Mouse (Mus musculus): ENCODE measurements at regions not wholly inside any gene's neighbourhood (a gene's known extent, or its start where the extent isn't known, plus 50 kb on each side); places are given as distances from the start of the nearest gene placed in this dataset.

- DNase-seq (ENCODE audit: low spot score) = no peak
Measured at GRCm38 (mm10) chr1:169439621-169440020, 91.6 kb downstream of the Nuf2 start.

- no peak for DNase-seq (ENCODE audit: low spot score)
Measured at GRCm38 (mm10) chr1:169438006-169438405, 93.3 kb downstream of the Nuf2 start.

- peak; percentile 71 for DNase-seq (ENCODE audit: low spot score)
Measured at GRCm38 (mm10) chr1:169422408-169422807, 108.9 kb downstream of the Nuf2 start.

DNA sequence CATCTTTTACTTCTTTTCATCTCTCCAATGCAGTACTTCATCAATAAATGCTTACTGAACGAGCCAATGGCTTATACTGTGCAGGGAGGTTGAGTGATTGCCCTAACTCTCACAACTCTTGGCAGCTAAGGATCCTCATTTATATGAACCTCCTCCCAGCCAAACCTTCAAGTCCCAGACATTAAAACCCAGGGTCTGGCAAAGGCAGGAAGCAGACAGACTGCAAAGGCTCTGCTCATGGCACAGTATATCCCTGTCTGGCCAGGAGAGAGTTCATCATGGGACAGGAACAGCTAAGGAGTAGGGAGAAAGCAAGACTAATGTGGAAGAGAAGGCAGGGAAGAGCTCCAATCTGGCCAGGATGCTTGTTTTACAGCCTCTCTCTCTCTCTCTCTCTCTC lies 109.6 kb downstream of the Nuf2 start:
- DNase-seq (ENCODE audit: low spot score) = no peak

- no peak for DNase-seq (ENCODE audit: low spot score)
Measured at GRCm38 (mm10) chr1:169418665-169419045, 112.6 kb downstream of the Nuf2 start.

DNA sequence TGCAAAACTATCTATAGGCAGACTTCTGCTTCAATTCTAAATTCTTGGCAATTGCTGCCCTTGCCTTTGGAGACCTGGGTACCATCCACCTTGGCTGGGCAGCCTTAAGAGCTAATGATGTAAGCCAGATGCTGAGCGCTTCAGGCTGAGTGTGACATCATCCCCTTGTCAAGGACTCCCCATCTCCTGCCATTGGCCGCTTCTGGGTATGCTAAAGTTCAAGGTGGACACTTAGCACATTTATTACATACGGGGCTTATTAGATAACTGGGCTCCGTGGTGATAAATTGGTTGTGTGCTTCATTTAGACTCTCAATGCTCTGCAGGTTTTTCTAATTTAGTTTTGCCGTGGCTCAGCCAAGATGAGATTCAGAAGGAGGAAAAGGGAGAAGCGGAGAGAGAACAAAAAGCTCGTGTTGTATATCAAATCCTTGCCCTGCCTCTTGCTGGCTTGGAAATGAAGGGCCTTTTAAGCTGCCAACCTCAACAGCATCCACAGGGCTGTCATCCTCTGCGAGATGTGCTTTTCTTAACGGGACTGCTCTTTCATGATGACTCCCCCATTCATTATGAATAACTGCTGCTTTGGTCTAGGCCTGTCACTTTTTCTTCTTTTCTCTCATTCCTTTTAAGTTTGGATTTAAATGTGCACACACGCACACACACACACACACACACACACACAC lies 113.1 kb downstream of the Nuf2 start:
- DNase-seq (ENCODE audit: low spot score) = no peak

GRCm38 (mm10) chr1:169416701-169417100 lies 114.6 kb downstream of the Nuf2 start:
- DNase-seq (ENCODE audit: low spot score) = no peak

GRCm38 (mm10) chr1:169408120-169408519 lies 123.1 kb downstream of the Nuf2 start:
- DNase-seq (ENCODE audit: low spot score) = no peak

- DNase-seq (ENCODE audit: low spot score) = no peak
Measured at GRCm38 (mm10) chr1:169400841-169401240, 130.4 kb downstream of the Nuf2 start.

DNA sequence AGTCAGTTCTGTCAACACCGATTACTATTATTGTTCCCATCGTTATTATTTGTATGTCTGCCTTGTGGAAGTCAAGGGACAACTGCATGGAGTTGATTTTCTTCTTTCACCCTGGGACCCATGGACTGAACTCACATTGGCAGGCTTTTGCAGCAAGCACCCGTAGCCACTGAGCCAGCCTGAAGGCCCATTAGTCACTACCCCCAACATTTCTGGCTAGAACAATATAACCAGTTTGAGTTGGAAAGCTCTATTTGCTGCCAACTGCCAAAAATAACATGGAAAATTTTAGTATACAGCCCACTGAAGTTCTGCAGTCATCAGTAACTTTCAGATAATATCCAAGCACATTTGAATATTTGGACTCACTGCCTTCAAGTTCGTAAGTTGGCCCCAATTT lies 133.9 kb downstream of the Nuf2 start:
- no peak for DNase-seq (ENCODE audit: low spot score)

DNA sequence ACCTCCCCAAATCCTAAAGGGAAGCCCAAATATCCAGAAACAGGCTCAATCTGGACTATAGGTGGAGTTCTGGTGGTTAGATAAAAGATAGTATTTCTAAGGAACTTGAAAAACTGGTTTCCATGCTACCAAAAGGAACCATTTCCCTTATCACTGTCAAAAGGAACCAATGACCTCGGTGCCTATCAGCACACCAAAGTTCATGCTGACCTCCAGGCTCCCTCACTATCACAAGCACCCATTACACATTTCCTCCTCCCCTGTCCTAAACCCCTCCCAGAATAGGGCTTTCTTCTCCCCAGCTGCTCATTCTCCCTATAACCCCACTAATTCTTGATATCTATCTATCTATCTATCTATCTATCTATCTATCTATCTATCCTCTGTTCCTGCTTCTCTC lies 144.2 kb downstream of the Nuf2 start:
- no peak for DNase-seq (ENCODE audit: low spot score)

DNA sequence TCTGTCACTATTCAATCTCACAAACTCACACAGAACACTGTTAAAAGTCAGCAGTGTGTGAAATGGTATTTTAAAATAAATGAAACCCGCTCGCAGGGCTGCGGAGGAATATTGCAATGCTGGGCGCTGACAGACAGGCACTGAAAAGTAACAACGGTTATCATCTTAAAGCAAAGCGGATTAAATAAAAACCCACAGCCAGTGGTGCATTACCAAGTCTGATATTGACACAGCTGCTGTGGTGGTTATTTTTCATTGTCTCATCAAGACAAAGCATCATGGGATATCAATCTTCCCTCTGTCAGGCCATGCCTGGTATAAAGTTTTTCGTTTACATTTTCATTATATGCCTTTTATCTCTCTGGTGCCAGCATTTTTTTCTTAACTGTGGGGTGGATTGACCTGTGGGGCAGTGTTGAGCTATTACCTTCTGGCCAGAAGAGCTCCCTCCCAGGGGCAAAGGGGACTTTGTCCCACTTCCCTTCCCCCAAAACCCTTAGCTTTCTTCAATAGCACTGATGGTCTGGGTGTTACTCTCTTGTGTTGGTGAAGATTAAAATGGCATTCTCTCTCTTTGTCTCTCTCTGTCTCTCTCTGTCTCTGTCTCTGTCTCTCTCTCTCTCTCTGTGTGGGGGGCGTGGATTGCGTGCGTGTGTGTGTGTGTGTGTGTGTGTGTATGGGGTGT lies 145.4 kb downstream of the Nuf2 start:
- DNase-seq (ENCODE audit: low spot score) = no peak

DNA sequence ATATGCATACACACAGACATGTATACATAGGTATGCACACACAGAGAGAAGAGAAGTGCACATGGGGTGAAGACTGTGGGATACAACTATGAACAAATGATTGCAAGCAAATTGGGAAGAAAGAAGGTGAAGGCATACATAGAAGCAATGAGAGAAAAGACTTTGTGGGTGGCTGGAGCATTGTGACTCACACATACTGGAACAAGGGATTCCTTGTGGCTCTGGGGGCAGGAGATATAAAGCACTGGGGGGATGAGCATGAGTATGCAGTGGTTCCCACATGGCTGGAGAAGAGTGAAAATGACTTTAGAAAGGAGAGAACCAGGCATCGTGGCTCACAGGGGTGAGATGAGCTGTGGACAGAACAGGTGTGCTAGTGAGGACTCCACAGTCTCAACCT lies 156.6 kb downstream of the Nuf2 start:
- DNase-seq (ENCODE audit: low spot score) = no peak

GRCm38 (mm10) chr1:169368758-169369157 lies 162.5 kb downstream of the Nuf2 start:
- DNase-seq (ENCODE audit: low spot score) = no peak

DNA sequence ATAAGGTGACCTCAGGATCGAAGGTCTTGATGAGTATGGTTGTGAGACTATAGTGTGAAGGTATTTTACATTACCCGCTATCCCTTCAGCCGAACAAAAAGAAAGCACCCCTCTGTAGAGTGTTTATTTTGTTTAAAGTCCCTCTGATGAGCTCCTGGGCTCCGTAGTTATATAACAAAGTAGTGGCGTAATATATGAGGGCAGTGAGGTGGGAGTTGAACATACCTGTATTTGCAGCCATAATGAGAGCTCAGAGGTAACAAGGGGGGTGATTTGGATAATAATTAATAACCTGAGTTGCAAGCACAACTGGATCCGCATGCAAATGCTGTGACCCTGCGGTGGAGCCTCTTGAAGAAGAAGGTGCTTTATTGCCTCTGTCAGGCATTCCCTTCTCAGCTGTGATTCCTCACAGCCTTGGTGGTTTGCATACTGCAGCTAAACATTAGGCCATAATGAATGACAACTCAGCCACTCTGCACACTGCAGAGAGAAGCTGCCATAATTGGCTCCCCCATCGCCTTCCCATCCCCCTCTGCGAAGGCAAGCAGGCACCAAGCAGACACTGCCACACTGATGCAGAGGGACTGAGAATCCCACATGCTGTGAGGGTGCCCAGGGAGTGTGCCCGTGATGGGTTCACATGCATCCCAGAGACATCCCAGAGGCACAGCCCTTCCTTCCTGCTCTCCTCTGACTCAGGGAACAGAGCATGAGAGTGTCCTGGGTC lies 163.3 kb downstream of the Nuf2 start:
- DNase-seq (ENCODE audit: low spot score) = no peak

DNA sequence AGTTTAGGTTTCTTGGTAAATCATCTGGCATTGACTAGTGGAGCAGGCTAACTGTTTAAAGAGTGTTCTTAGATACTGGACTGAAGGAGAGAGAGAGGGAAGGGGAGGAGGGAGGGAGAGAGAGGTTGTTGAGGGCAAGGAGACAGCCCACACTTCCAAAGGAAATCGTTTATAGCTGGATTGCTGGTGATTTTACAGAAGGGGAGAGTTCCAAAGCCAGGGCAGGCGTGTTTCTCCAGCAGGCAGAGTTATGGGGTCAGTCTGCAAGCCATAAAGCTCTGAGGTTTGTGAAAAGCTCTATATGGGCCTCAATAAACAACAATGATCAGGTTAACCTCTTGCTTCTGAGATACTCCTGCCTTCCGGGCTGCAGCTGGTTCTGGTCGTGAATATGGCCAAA lies 163.9 kb downstream of the Nuf2 start:
- DNase-seq (ENCODE audit: low spot score) = no peak

DNA sequence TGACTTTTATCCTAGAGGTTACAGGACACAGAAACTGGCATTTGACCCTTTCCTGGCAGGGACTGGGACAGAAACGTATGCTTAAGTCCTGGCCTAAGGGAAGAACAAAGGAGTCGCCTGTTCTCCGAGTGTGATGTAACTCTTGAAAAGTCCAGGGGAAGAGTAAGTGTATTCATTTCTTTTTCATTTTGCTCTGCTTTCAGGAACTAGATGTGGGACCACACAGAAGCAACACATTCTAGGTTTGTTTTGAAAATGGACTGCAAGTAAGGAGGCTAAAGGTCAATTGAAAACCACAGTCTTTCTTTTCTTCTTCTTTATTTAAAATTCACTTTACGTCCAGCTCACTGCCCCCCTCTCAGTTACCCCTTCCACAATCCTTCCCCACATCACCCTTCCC lies 168.7 kb downstream of the Nuf2 start:
- DNase-seq (ENCODE audit: low spot score) = no peak

- no peak for DNase-seq (ENCODE audit: low spot score)
Measured at GRCm38 (mm10) chr1:169357652-169358241, 173.5 kb downstream of the Nuf2 start.

GRCm38 (mm10) chr1:169354021-169354420 lies 177.2 kb downstream of the Nuf2 start:
- no peak for DNase-seq (ENCODE audit: low spot score)

GRCm38 (mm10) chr1:169347692-169348091 lies 183.6 kb downstream of the Nuf2 start:
- DNase-seq (ENCODE audit: low spot score) = peak; percentile 46

DNA sequence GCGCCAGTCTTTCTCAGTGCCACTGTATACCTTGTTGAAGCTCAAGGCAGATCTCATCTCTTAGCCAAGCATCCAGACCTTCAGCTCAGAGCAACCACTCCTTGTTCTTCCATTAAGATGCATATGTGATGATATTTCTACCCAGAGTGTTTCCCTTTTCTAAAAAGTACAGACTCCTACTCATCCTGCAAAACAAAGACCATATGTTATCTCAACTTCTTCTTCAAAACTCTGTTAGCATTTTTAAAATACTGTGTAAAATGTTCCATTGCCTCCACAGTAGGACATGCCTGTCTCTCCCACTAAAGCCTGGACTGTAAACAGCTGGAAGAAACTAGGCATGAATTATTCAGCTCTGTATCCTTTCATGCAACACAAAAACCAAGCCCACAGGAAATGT lies 184.4 kb downstream of the Nuf2 start:
- no peak for DNase-seq (ENCODE audit: low spot score)

- no peak for DNase-seq (ENCODE audit: low spot score)
Measured at GRCm38 (mm10) chr1:169341131-169341530, 190.1 kb downstream of the Nuf2 start.

DNA sequence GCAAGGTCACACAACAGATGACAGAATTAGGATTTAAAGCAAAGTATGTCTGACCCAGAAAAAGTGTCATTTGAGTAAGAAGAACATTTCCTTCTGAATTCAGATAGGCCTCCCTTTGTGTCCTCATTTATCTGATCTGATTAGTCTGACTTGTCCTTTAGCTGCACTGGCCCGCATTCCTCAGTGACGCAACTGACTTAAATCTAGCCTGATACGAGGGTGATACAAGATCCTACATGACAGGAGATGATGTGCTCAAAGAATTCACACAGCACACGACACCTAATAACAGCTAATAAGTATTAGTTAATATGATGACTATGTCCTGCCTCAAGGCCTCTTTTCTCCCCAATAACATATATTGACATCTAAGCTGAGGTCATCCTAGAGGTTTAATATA lies 192.8 kb downstream of the Nuf2 start:
- DNase-seq (ENCODE audit: low spot score) = no peak

All from layer of hippocampus, adult 11-12 months (tissue).